Mouse (Mus musculus): ENCODE measurements around the gene Parpbp. TPM values are rescaled to one million over a fixed set of nuclear protein-coding genes. Genes with fewer than 3 reads are reported as not detected.

Gene Parpbp
- polyA plus RNA-seq, 1 experiment, result 5.6 TPM

- no peak for TF ChIP-seq CTCF (IDR thresholded peaks at IDR 0.05; ENCODE audit: control insufficient read depth, insufficient read depth, low read length)
- TF ChIP-seq POLR2A (IDR thresholded peaks at IDR 0.05; ENCODE audit: borderline replicate concordance, control insufficient read depth, low read depth, low read length), result no peak
Measured at GRCm38 (mm10) chr10:88056950-88057649, 89.6 kb downstream of the Parpbp start.

GRCm38 (mm10) chr10:88054233-88054985 is 92.3 kb downstream of the Parpbp start:
- Histone ChIP-seq H3K27ac (ENCODE audit: control insufficient read depth, insufficient read depth, low read depth, low read length, poor library complexity) (no peak overlapping the region), H3K4me3 (replicated peaks; ENCODE audit: control insufficient read depth, low read depth, low read length) (no peak overlapping the region), H3K4me1 (ENCODE audit: control insufficient read depth, insufficient read depth, low read length) (no peaks in the 10 kb centered on the region)
- 15% methylated on average over 14 of the region's 14 CpGs for WGBS
- TF ChIP-seq CTCF (IDR thresholded peaks at IDR 0.05; ENCODE audit: control insufficient read depth, insufficient read depth, low read length) (no peak), POLR2A (IDR thresholded peaks at IDR 0.05; ENCODE audit: borderline replicate concordance, control insufficient read depth, low read depth, low read length) (no peak)

More at GRCm38 (mm10) chr10:88056950-88057649, 89.6 kb downstream of the Parpbp start:
- Histone ChIP-seq H3K4me1 (ENCODE audit: control insufficient read depth, insufficient read depth, low read length) (no peaks in the 10 kb centered on the region), H3K4me3 (replicated peaks; ENCODE audit: control insufficient read depth, low read depth, low read length) (no peak overlapping the region), H3K27ac (ENCODE audit: control insufficient read depth, insufficient read depth, low read depth, low read length, poor library complexity) (no peak overlapping the region)
- WGBS, result 63% methylated on average over 14 of the region's 14 CpGs

DNA sequence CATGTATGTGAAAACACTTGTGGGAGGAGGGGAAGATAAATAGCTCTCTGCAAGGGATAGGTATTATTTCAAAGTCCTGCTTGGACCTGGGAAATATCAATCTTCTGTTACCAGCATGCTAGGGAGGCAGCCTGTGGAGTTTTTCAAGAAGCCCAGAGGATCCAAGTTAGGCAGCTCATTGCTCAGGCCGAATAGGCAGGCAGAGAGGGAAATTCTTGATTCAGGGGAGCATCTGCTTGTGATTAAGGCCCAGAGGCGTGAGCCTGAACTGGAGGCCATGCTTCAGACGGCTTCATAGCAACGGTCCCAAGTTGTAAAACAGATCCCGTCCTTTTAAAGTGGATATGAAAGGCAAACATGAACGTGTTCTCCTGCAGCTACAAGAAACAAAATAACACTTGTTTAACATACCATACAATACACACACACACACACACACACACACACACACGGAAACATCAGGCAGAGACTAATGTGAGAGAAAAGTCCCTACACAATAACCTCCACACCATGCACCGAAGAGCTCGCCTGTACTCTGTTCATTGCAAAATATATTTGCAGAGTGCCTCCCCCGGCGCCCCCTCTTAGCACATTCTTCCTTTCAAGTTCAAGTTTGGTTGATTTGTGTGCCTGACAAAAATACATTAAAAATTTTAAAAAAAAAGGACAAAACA is 100.5 kb downstream of the Parpbp start:
- H3K4me1 ChIP-seq (ENCODE audit: control insufficient read depth, insufficient read depth, low read length), result no peaks in the 10 kb centered on the region
- WGBS, result 83% methylated on average over 11 of the region's 11 CpGs
- TF ChIP-seq CTCF (IDR thresholded peaks at IDR 0.05; ENCODE audit: control insufficient read depth, insufficient read depth, low read length), result no peak
- no peak for TF ChIP-seq POLR2A (IDR thresholded peaks at IDR 0.05; ENCODE audit: borderline replicate concordance, control insufficient read depth, low read depth, low read length)
- H3K27ac ChIP-seq (ENCODE audit: control insufficient read depth, insufficient read depth, low read depth, low read length, poor library complexity), result no peak overlapping the region
- no peak overlapping the region for H3K4me3 ChIP-seq (replicated peaks; ENCODE audit: control insufficient read depth, low read depth, low read length)

- TF ChIP-seq CTCF (IDR thresholded peaks at IDR 0.05; ENCODE audit: control insufficient read depth, insufficient read depth, low read length) (no peak), POLR2A (IDR thresholded peaks at IDR 0.05; ENCODE audit: borderline replicate concordance, control insufficient read depth, low read depth, low read length) (no peak)
- Histone ChIP-seq H3K4me1 (ENCODE audit: control insufficient read depth, insufficient read depth, low read length) (no peaks in the 10 kb centered on the region), H3K27ac (ENCODE audit: control insufficient read depth, insufficient read depth, low read depth, low read length, poor library complexity) (no peak overlapping the region), H3K4me3 (replicated peaks; ENCODE audit: control insufficient read depth, low read depth, low read length) (no peak overlapping the region)
- WGBS, result 86% methylated on average over 4 of the region's 4 CpGs
Measured at GRCm38 (mm10) chr10:88044297-88044696, 102.4 kb downstream of the Parpbp start.

Other genes with a start within 250 kb of the Parpbp start
- gene Pmch, start 55.9 kb downstream of the Parpbp start, polyA plus RNA-seq (2011; ENCODE audit: insufficient read depth, insufficient read length, low replicate concordance, missing spikeins), result not detected in 2 replicates
- gene Nup37, start 51 bp upstream of the Parpbp start, polyA plus RNA-seq (2011; ENCODE audit: insufficient read depth, insufficient read length, low replicate concordance, missing spikeins), result 5.9 and 24.0 TPM in 2 replicates
- 10.6 and 23.3 TPM in 2 replicates for gene Washc3, start 54.2 kb upstream of the Parpbp start, polyA plus RNA-seq (2011; ENCODE audit: insufficient read depth, insufficient read length, low replicate concordance, missing spikeins)
- 4.0 and 8.4 TPM in 2 replicates for gene Dram1, start 232.1 kb upstream of the Parpbp start, polyA plus RNA-seq (2011; ENCODE audit: insufficient read depth, insufficient read length, low replicate concordance, missing spikeins)
- gene Gnptab, start 232.2 kb upstream of the Parpbp start, polyA plus RNA-seq (2011; ENCODE audit: insufficient read depth, insufficient read length, low replicate concordance, missing spikeins), result 6.1 and 12.9 TPM in 2 replicates